Mouse (Mus musculus) hindbrain, postnatal 0 days (tissue): ENCODE results near the gene Rap1gap. TPM values are rescaled to one million over a fixed set of nuclear protein-coding genes. Genes with fewer than 3 reads are reported as not detected.

Source experiments
- ATAC-seq: fragments of 200-750 bp; cut with Nextera tagmentation; 2 replicates; pipeline ENCODE4 v1.8.0; 2017; ENCODE audit warnings: mild to moderate bottlenecking, moderate TSS enrichment, moderate library complexity
- DNase-seq: peaks from one replicate; pipeline ENCODE4 v3.0.0-alpha.2; 2015; ENCODE audit warnings: low spot score
- H3K27ac ChIP-seq: fragments of 300-500 bp; sonication (generic); 2 replicates; pipeline ENCODE4 v1.5.1; 2014; ENCODE audit warnings: mild to moderate bottlenecking
- H3K27me3 ChIP-seq: fragments of 300-500 bp; sonication (generic); 2 replicates; pipeline ENCODE4 v1.6.1; 2014; ENCODE audit warnings: low read length, mixed read lengths; ENCODE audit not compliant: insufficient read depth
- H3K36me3 ChIP-seq: fragments of 300-500 bp; sonication (generic); 2 replicates; pipeline ENCODE4 v1.6.1; 2014; ENCODE audit warnings: low read length, mixed read lengths; ENCODE audit not compliant: insufficient read depth
- H3K4me1 ChIP-seq: fragments of 300-500 bp; sonication (generic); 2 replicates; pipeline ENCODE4 v1.6.1; 2014; ENCODE audit warnings: antibody characterized with exemption, low read length, mixed read lengths; ENCODE audit not compliant: insufficient read depth
- H3K4me2 ChIP-seq: fragments of 300-500 bp; sonication (generic); 2 replicates; pipeline ENCODE4 v1.6.1; 2014; ENCODE audit warnings: low read depth, mild to moderate bottlenecking, low read length, moderate library complexity, mixed read lengths
- H3K4me3 ChIP-seq: fragments of 300-500 bp; sonication (generic); 2 replicates; pipeline ENCODE4 v1.5.1; 2014; ENCODE audit warnings: low read length
- H3K9ac ChIP-seq: fragments of 300-500 bp; sonication (generic); replicated peaks from 2 replicates; pipeline ENCODE4 v1.6.1; 2014; ENCODE audit warnings: mild to moderate bottlenecking, low read length, moderate library complexity, mixed read lengths
- H3K9me3 ChIP-seq: fragments of 300-500 bp; sonication (generic); 2 replicates; pipeline ENCODE4 v1.6.1; 2016; ENCODE audit warnings: low read length, mixed read lengths
- CTCF ChIP-seq: IDR thresholded peaks from 2 replicates; pipeline ENCODE4 v1.5.1; 2016; ENCODE audit warnings: antibody characterized with exemption, control low read depth, low read depth
- WGBS: fragments of 180-500 bp; shearing (Covaris S2); extraction: QIAGEN DNeasy Blood & Tissue Kit; methylation state at CpG from one replicate; pipeline ENCODE4 v1.1.7; 2014; 5-methylcytosine and 5-hydroxymethylcytosine counted together
- polyA plus RNA-seq: library from polyadenylated mRNA; unstranded; fragments of >200 nt; fragmentation: Nextera tagmentation; extraction: Ambion mirVana; gene quantifications from 2 replicates; pipeline ENCODE4 v1.2.1, GENCODE M21; 2015
- total RNA-seq: library from RNA; depleted of rRNA; stranded (reverse); fragments of >200 nt; gene quantifications from 2 replicates; pipeline ENCODE4 v1.2.3, GENCODE M21; 2014

The Rap1gap gene
- total and polyA plus RNA-seq, 2 experiments from 2014 or later: 110 to 282 TPM

GRCm38 (mm10) chr4:137660364-137661077 lies 4.0 kb upstream of the Rap1gap start:
- H3K9me3 ChIP-seq: no peaks in the 10 kb centered on the region

GRCm38 (mm10) chr4:137661078-137661450 lies 3.5 kb upstream of the Rap1gap start:
- Histone ChIP-seq H3K9ac (no peak overlapping the region), H3K27me3 (no peaks in the 10 kb centered on the region), H3K4me3 (no peak overlapping the region), H3K4me1 (peaks cover 20% of the 10 kb centered on the region), H3K4me2 (no peak overlapping the region), H3K27ac (peak overlapping the region; percentile 51; the same call in 1 of the 2 replicates), H3K36me3 (peaks cover 13% of the 10 kb centered on the region), H3K9me3 (no peaks in the 10 kb centered on the region)
- no peak for DNase-seq
- 57% methylated on average over 2 of the region's 2 CpGs for WGBS
- ATAC-seq: no peak
- no peak for TF ChIP-seq CTCF

More at GRCm38 (mm10) chr4:137660364-137661077, 4.0 kb upstream of the Rap1gap start:
- Histone ChIP-seq H3K4me2 (no peak overlapping the region), H3K4me1 (peaks cover 18% of the 10 kb centered on the region), H3K27ac (peak overlapping the region; percentile 51; the same call in 1 of the 2 replicates), H3K4me3 (no peak overlapping the region), H3K9ac (no peak overlapping the region), H3K27me3 (no peaks in the 10 kb centered on the region), H3K36me3 (peaks cover 19% of the 10 kb centered on the region)
- peak; percentile 49 for DNase-seq
- WGBS: 44% methylated on average over 10 of the region's 10 CpGs
- peak; percentile 55 for ATAC-seq
- TF ChIP-seq CTCF: no peak

- WGBS: 37% methylated on average over 6 of the region's 6 CpGs
Measured at GRCm38 (mm10) chr4:137661547-137661946, 3.0 kb upstream of the Rap1gap start.

GRCm38 (mm10) chr4:137663491-137663890 lies 1.0 kb upstream of the Rap1gap start:
- no peaks in the 10 kb centered on the region for H3K36me3 ChIP-seq
- DNase-seq: no peak
- 73% methylated on average over 4 of the region's 4 CpGs for WGBS
- peaks cover 44% of the 10 kb centered on the region for H3K4me1 ChIP-seq
- no peak overlapping the region for H3K27ac ChIP-seq
- no peak for TF ChIP-seq CTCF
- H3K9ac ChIP-seq: no peak overlapping the region
- ATAC-seq: no peak
- H3K27me3 ChIP-seq: no peaks in the 10 kb centered on the region
- no peak overlapping the region for H3K4me2 ChIP-seq
- H3K9me3 ChIP-seq: no peaks in the 10 kb centered on the region
- no peak overlapping the region for H3K4me3 ChIP-seq

More at GRCm38 (mm10) chr4:137661547-137661946, 3.0 kb upstream of the Rap1gap start:
- H3K36me3 ChIP-seq: peaks cover 9% of the 10 kb centered on the region
- ATAC-seq (no peak), DNase-seq (peak; percentile 55)
- H3K9me3 ChIP-seq: no peaks in the 10 kb centered on the region
- H3K27me3 ChIP-seq: no peaks in the 10 kb centered on the region
- H3K4me3 ChIP-seq: no peak overlapping the region
- peaks cover 25% of the 10 kb centered on the region for H3K4me1 ChIP-seq
- no peak for TF ChIP-seq CTCF
- H3K4me2 ChIP-seq: no peak overlapping the region
- peak overlapping the region; percentile 65; the same call in 1 of the 2 replicates for H3K27ac ChIP-seq
- H3K9ac ChIP-seq: no peak overlapping the region

- peak; percentile 46 for DNase-seq
- peak overlapping the region; percentile 80 for H3K27ac ChIP-seq
- peaks cover 45% of the 10 kb centered on the region for H3K4me1 ChIP-seq
- H3K4me3 ChIP-seq: peak overlapping the region; percentile 76
- TF ChIP-seq CTCF: no peak
- H3K9ac ChIP-seq: peak overlapping the region; percentile 86
- WGBS: 3% methylated on average over 15 of the region's 15 CpGs
- no peaks in the 10 kb centered on the region for H3K36me3 ChIP-seq
- H3K9me3 ChIP-seq: no peaks in the 10 kb centered on the region
- ATAC-seq: peak; percentile 47
- peak overlapping the region; percentile 75 for H3K4me2 ChIP-seq
- no peaks in the 10 kb centered on the region for H3K27me3 ChIP-seq
Measured at GRCm38 (mm10) chr4:137664980-137665675, 602 bp downstream of the Rap1gap start.

- Histone ChIP-seq H3K9ac (peak overlapping the region; percentile 86), H3K9me3 (no peaks in the 10 kb centered on the region), H3K4me2 (peak overlapping the region; percentile 75), H3K4me3 (peak overlapping the region; percentile 76), H3K4me1 (peaks cover 42% of the 10 kb centered on the region), H3K36me3 (no peaks in the 10 kb centered on the region), H3K27me3 (no peaks in the 10 kb centered on the region), H3K27ac (0 out of 2 replicates have a peak overlapping the region, but pooled peaks have one; percentile 80)
- WGBS: 85% methylated on average over 5 of the region's 5 CpGs
- DNase-seq: no peak
- no peak for TF ChIP-seq CTCF
- no peak for ATAC-seq
Measured at GRCm38 (mm10) chr4:137665791-137666190, 1.3 kb downstream of the Rap1gap start.
